Mouse (Mus musculus): ENCODE measurements at regions not wholly inside any gene's neighbourhood (a gene's known extent, or its start where the extent isn't known, plus 50 kb on each side); places are given as distances from the start of the nearest gene placed in this dataset.

DNA sequence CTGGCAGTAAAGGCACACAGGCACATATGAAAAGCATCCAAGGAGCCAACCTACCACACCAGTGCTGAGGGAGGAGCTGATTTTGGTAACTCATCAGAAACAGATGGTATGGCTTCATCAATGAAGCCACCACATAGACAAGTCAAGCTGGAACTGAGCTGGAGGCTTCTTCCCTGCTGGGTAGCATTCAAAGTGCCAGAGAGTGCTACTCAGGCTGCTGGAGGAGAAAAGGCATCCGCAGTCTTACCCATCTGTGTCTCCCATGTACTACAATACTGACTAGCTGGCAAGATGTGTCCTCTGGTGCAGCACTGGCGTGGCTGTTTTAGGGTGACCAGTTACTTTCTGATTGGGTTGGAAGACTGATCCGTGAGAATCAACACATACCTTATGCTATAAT is 87.3 kb downstream of the Fam76b start:
- no peak overlapping the region for H3K4me2 ChIP-seq (ENCODE audit: low read depth, low read length)
- H3K36me3 ChIP-seq (replicated peaks; ENCODE audit: control insufficient read depth, insufficient read depth, low read length), result no peaks in the 10 kb centered on the region
- DNase-seq (ENCODE audit: low spot score), result no peak
- no peaks in the 10 kb centered on the region for H3K9me3 ChIP-seq (replicated peaks; ENCODE audit: control insufficient read depth, low read length)
- H3K9ac ChIP-seq (replicated peaks; ENCODE audit: low read depth, low read length), result no peak overlapping the region
- no peak for ATAC-seq (ENCODE audit: insufficient read depth, low read depth)
- H3K4me3 ChIP-seq (ENCODE audit: low read depth, low read length), result no peak overlapping the region
- WGBS, result 82% methylated on average over 3 of the region's 3 CpGs
- H3K27ac ChIP-seq (ENCODE audit: low read depth), result no peak overlapping the region
- no peaks in the 10 kb centered on the region for H3K27me3 ChIP-seq (ENCODE audit: control insufficient read depth, insufficient read depth, low read length)
- TF ChIP-seq CTCF (IDR thresholded peaks at IDR 0.05; ENCODE audit: low read depth), result no peak
- no peak for TF ChIP-seq EP300 (IDR thresholded peaks at IDR 0.05; ENCODE audit: low read depth)
- no peaks in the 10 kb centered on the region for H3K4me1 ChIP-seq (ENCODE audit: control insufficient read depth, insufficient read depth)

- H3K9ac ChIP-seq (replicated peaks; ENCODE audit: low read depth, low read length), result no peak overlapping the region
- no peaks in the 10 kb centered on the region for H3K4me1 ChIP-seq (ENCODE audit: control insufficient read depth, insufficient read depth)
- H3K27ac ChIP-seq (ENCODE audit: low read depth), result no peak overlapping the region
- DNase-seq (ENCODE audit: low spot score) (no peak), ATAC-seq (ENCODE audit: insufficient read depth, low read depth) (no peak)
- no peak overlapping the region for H3K4me3 ChIP-seq (ENCODE audit: low read depth, low read length)
- WGBS, result 76% methylated on average over 7 of the region's 7 CpGs
- TF ChIP-seq CTCF (IDR thresholded peaks at IDR 0.05; ENCODE audit: low read depth) (no peak), EP300 (IDR thresholded peaks at IDR 0.05; ENCODE audit: low read depth) (no peak)
- H3K27me3 ChIP-seq (ENCODE audit: control insufficient read depth, insufficient read depth, low read length), result no peaks in the 10 kb centered on the region
- H3K4me2 ChIP-seq (ENCODE audit: low read depth, low read length), result no peak overlapping the region
- H3K9me3 ChIP-seq (replicated peaks; ENCODE audit: control insufficient read depth, low read length), result no peaks in the 10 kb centered on the region
- no peaks in the 10 kb centered on the region for H3K36me3 ChIP-seq (replicated peaks; ENCODE audit: control insufficient read depth, insufficient read depth, low read length)
These were observed 89.3 kb downstream of the Fam76b start for GRCm38 (mm10) chr9:13916837-13917236.

DNA sequence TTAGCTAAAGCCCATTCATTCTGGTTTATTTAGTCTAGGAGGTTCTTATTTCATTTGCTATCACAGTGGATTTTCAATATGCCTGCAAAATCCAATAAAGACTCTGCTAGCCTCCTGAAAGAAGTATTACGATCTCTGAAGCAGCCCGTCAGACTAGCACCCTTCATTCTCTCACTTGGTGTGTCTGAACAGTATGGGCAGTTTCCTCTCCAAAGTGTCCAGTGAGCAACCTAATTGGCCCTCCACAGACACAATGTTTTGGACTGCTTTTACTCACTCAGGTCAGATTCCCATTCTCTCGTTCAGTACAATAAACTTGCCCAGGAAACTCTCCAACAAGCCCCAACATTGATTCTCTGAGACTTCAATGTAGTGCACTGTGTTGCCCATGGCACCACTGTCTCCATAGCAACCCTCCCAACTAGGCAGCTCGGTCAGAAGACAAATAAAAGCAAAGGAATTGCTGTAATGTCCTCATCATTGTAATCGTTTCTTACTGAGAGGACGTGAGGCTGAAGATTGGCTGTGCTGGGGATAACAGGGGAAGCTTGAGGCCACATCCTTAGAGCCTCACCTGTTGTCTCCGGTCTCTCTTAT is 91.2 kb downstream of the Fam76b start:
- no peak overlapping the region for H3K4me3 ChIP-seq (ENCODE audit: low read depth, low read length)
- H3K9ac ChIP-seq (replicated peaks; ENCODE audit: low read depth, low read length), result no peak overlapping the region
- H3K36me3 ChIP-seq (replicated peaks; ENCODE audit: control insufficient read depth, insufficient read depth, low read length), result no peaks in the 10 kb centered on the region
- H3K27me3 ChIP-seq (ENCODE audit: control insufficient read depth, insufficient read depth, low read length), result no peaks in the 10 kb centered on the region
- ATAC-seq (ENCODE audit: insufficient read depth, low read depth) (no peak), DNase-seq (ENCODE audit: low spot score) (no peak)
- 62% methylated on average over 7 of the region's 7 CpGs for WGBS
- H3K9me3 ChIP-seq (replicated peaks; ENCODE audit: control insufficient read depth, low read length), result no peaks in the 10 kb centered on the region
- H3K27ac ChIP-seq (ENCODE audit: low read depth), result no peak overlapping the region
- TF ChIP-seq CTCF (IDR thresholded peaks at IDR 0.05; ENCODE audit: low read depth), result no peak
- TF ChIP-seq EP300 (IDR thresholded peaks at IDR 0.05; ENCODE audit: low read depth), result no peak
- H3K4me1 ChIP-seq (ENCODE audit: control insufficient read depth, insufficient read depth), result no peaks in the 10 kb centered on the region
- H3K4me2 ChIP-seq (ENCODE audit: low read depth, low read length), result no peak overlapping the region

- Histone ChIP-seq H3K4me2 (ENCODE audit: low read depth, low read length) (no peak overlapping the region), H3K4me3 (ENCODE audit: low read depth, low read length) (no peak overlapping the region), H3K36me3 (replicated peaks; ENCODE audit: control insufficient read depth, insufficient read depth, low read length) (no peaks in the 10 kb centered on the region), H3K27me3 (ENCODE audit: control insufficient read depth, insufficient read depth, low read length) (no peaks in the 10 kb centered on the region), H3K9ac (replicated peaks; ENCODE audit: low read depth, low read length) (no peak overlapping the region), H3K9me3 (replicated peaks; ENCODE audit: control insufficient read depth, low read length) (no peaks in the 10 kb centered on the region), H3K4me1 (ENCODE audit: control insufficient read depth, insufficient read depth) (no peaks in the 10 kb centered on the region), H3K27ac (ENCODE audit: low read depth) (no peak overlapping the region)
- DNase-seq (ENCODE audit: low spot score) (no peak), ATAC-seq (ENCODE audit: insufficient read depth, low read depth) (no peak)
- TF ChIP-seq EP300 (IDR thresholded peaks at IDR 0.05; ENCODE audit: low read depth) (no peak), CTCF (IDR thresholded peaks at IDR 0.05; ENCODE audit: low read depth) (no peak)
- WGBS, result 74% methylated on average over 9 of the region's 9 CpGs
These were observed 92.4 kb downstream of the Fam76b start for GRCm38 (mm10) chr9:13919739-13920410.

DNA sequence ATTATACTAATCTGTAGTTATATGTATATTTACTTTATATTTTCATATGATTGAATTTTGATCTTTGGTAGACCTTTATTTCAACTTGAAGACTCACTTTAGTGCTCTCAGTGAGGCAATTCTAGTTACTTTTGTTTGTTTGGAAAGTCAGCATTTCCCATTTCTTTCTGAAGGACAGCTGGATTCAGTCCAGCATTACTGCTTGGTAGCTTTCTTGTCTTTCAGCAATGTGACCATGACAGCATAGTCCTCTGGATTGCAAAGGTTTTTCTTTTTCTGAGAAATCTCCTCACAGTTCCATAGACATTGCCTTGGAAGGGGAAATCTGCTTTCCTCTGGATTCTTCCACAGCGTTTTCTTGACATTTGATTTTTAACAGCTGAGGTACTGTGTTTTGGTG is 93.1 kb downstream of the Fam76b start:
- no peak for ATAC-seq (ENCODE audit: insufficient read depth, low read depth)
- H3K36me3 ChIP-seq (replicated peaks; ENCODE audit: control insufficient read depth, insufficient read depth, low read length), result no peaks in the 10 kb centered on the region
- no peaks in the 10 kb centered on the region for H3K4me1 ChIP-seq (ENCODE audit: control insufficient read depth, insufficient read depth)
- no peak overlapping the region for H3K9ac ChIP-seq (replicated peaks; ENCODE audit: low read depth, low read length)
- no peaks in the 10 kb centered on the region for H3K9me3 ChIP-seq (replicated peaks; ENCODE audit: control insufficient read depth, low read length)
- no peak overlapping the region for H3K4me2 ChIP-seq (ENCODE audit: low read depth, low read length)
- DNase-seq (ENCODE audit: low spot score), result no peak
- no peaks in the 10 kb centered on the region for H3K27me3 ChIP-seq (ENCODE audit: control insufficient read depth, insufficient read depth, low read length)
- 79% methylated on average over 1 of the region's 1 CpGs for WGBS
- no peak overlapping the region for H3K27ac ChIP-seq (ENCODE audit: low read depth)
- no peak overlapping the region for H3K4me3 ChIP-seq (ENCODE audit: low read depth, low read length)
- TF ChIP-seq CTCF (IDR thresholded peaks at IDR 0.05; ENCODE audit: low read depth) (no peak), EP300 (IDR thresholded peaks at IDR 0.05; ENCODE audit: low read depth) (no peak)
